Mouse (Mus musculus) CD4-positive, CD25-positive, alpha-beta regulatory T cell, adult 2 months (primary cell): ENCODE results near the gene Igf2bp3.
A peak's percentile ranks its signal among the peaks of the same experiment; 100 is the strongest.

Experiments
- DNase-seq: peaks from one replicate; pipeline ENCODE4 v3.0.0-alpha.2; 2012; ENCODE audit warnings: low read depth, low spot score

The Igf2bp3 gene

GRCm38 (mm10) chr6:49068361-49068760 is 146.4 kb downstream of the Igf2bp3 start:
- DNase-seq: peak; percentile 18

GRCm38 (mm10) chr6:49057053-49058021 is 157.4 kb downstream of the Igf2bp3 start:
- peak; percentile 86 for DNase-seq

- DNase-seq: no peak
These were observed 158.7 kb downstream of the Igf2bp3 start for GRCm38 (mm10) chr6:49056009-49056408.

GRCm38 (mm10) chr6:49055256-49055733 is 159.5 kb downstream of the Igf2bp3 start:
- DNase-seq: no peak

- DNase-seq: no peak
These were observed 162.6 kb downstream of the Igf2bp3 start for GRCm38 (mm10) chr6:49052191-49052590.

- no peak for DNase-seq
These were observed 163.9 kb downstream of the Igf2bp3 start for GRCm38 (mm10) chr6:49050677-49051410.

- no peak for DNase-seq
These were observed 166.4 kb downstream of the Igf2bp3 start for GRCm38 (mm10) chr6:49048395-49048794.

- no peak for DNase-seq
These were observed 166.9 kb downstream of the Igf2bp3 start for GRCm38 (mm10) chr6:49047848-49048247.

GRCm38 (mm10) chr6:49046976-49047375 is 167.8 kb downstream of the Igf2bp3 start:
- no peak for DNase-seq

GRCm38 (mm10) chr6:49046502-49046901 is 168.3 kb downstream of the Igf2bp3 start:
- no peak for DNase-seq

GRCm38 (mm10) chr6:49039470-49040180 is 175.1 kb downstream of the Igf2bp3 start:
- DNase-seq: peak; percentile 87

- DNase-seq: no peak
These were observed 177.5 kb downstream of the Igf2bp3 start for GRCm38 (mm10) chr6:49037268-49037662.

GRCm38 (mm10) chr6:49036275-49037267 is 178.2 kb downstream of the Igf2bp3 start, which contains the start of gene Gpnmb:
Gene Gpnmb, plus strand, starts transcription at chr6:49036546.
- DNase-seq: peak; percentile 61
